Mouse (Mus musculus) heart, embryonic 15.5 days (tissue): Measurements from ENCODE around the gene Sox2. TPM values are rescaled to one million over a fixed set of nuclear protein-coding genes. Genes with fewer than 3 reads are reported as not detected.

Source experiments
- ATAC-seq: fragments of 200-750 bp; cut with Nextera tagmentation; replicated peaks from 2 replicates; pipeline ENCODE4 v1.8.0; 2017; ENCODE audit warnings: low read depth, moderate TSS enrichment; ENCODE audit not compliant: insufficient number of reproducible peaks, insufficient read depth, low FRiP score
- H3K27ac ChIP-seq: fragments of 300-500 bp; sonication (generic); 2 replicates; pipeline ENCODE4 v1.5.1; 2015; ENCODE audit warnings: mild to moderate bottlenecking, inconsistent platforms
- H3K27me3 ChIP-seq: fragments of 300-500 bp; sonication (generic); 2 replicates; pipeline ENCODE4 v1.6.1; 2015; ENCODE audit warnings: inconsistent platforms
- H3K36me3 ChIP-seq: fragments of 300-500 bp; sonication (generic); 2 replicates; pipeline ENCODE4 v1.6.1; 2015; ENCODE audit warnings: mild to moderate bottlenecking, inconsistent platforms
- H3K4me1 ChIP-seq: fragments of 300-500 bp; sonication (generic); replicated peaks from 2 replicates; pipeline ENCODE4 v1.6.1; 2015; ENCODE audit warnings: inconsistent platforms
- H3K4me2 ChIP-seq: fragments of 300-500 bp; sonication (generic); 2 replicates; pipeline ENCODE4 v1.6.1; 2015; ENCODE audit warnings: inconsistent platforms, mild to moderate bottlenecking, moderate library complexity
- H3K4me3 ChIP-seq: fragments of 300-500 bp; sonication (generic); 2 replicates; pipeline ENCODE4 v1.5.1; 2015; ENCODE audit warnings: mild to moderate bottlenecking, inconsistent platforms
- H3K9ac ChIP-seq: fragments of 300-500 bp; sonication (generic); 2 replicates; pipeline ENCODE4 v1.6.1; 2015; ENCODE audit warnings: mild to moderate bottlenecking, inconsistent platforms
- H3K9me3 ChIP-seq: fragments of 300-500 bp; sonication (generic); replicated peaks from 2 replicates; pipeline ENCODE4 v1.6.1; 2016; ENCODE audit warnings: inconsistent platforms
- WGBS: fragments of 180-500 bp; shearing (Covaris S2); methylation state at CpG from one replicate; pipeline ENCODE4 v1.1.7; 2015; ENCODE audit warnings: mixed read lengths; 5-methylcytosine and 5-hydroxymethylcytosine counted together
- polyA plus RNA-seq: library from polyadenylated mRNA; unstranded; fragments of >200 nt; fragmentation: Nextera tagmentation; extraction: Ambion mirVana; gene quantifications from 2 replicates; pipeline ENCODE4 v1.2.1, GENCODE M21; 2015

The Sox2 gene
- polyA plus RNA-seq, 1 experiment from 2014 or later, result 0.26 TPM

- no peak overlapping the region for H3K4me3 ChIP-seq
- H3K9ac ChIP-seq, result no peak overlapping the region
- no peaks in the 10 kb centered on the region for H3K36me3 ChIP-seq
- WGBS, result 23% methylated on average over 6 of the region's 6 CpGs
- H3K4me1 ChIP-seq, result peaks cover 15% of the 10 kb centered on the region
- no peak overlapping the region for H3K27ac ChIP-seq
- H3K27me3 ChIP-seq, result peaks cover 91% of the 10 kb centered on the region
- H3K9me3 ChIP-seq, result no peaks in the 10 kb centered on the region
- ATAC-seq, result no peak
- H3K4me2 ChIP-seq, result no peak overlapping the region
Observed at GRCm38 (mm10) chr3:34654781-34655180, 4.6 kb downstream of the Sox2 start.

GRCm38 (mm10) chr3:34655311-34656075 is 5.3 kb downstream of the Sox2 start:
- H3K27ac ChIP-seq, result no peak overlapping the region
- peaks cover 91% of the 10 kb centered on the region for H3K27me3 ChIP-seq
- no peaks in the 10 kb centered on the region for H3K9me3 ChIP-seq
- WGBS, result 11% methylated on average over 11 of the region's 11 CpGs
- H3K4me2 ChIP-seq, result no peak overlapping the region
- peaks cover 8% of the 10 kb centered on the region for H3K4me1 ChIP-seq
- H3K36me3 ChIP-seq, result no peaks in the 10 kb centered on the region
- ATAC-seq, result no peak
- no peak overlapping the region for H3K9ac ChIP-seq
- no peak overlapping the region for H3K4me3 ChIP-seq

GRCm38 (mm10) chr3:34656153-34656552 is 5.9 kb downstream of the Sox2 start:
- no peak overlapping the region for H3K4me2 ChIP-seq
- H3K27me3 ChIP-seq, result peaks cover 91% of the 10 kb centered on the region
- H3K4me1 ChIP-seq, result peaks cover under 1% of the 10 kb centered on the region
- no peak overlapping the region for H3K9ac ChIP-seq
- H3K27ac ChIP-seq, result no peak overlapping the region
- ATAC-seq, result no peak
- H3K9me3 ChIP-seq, result no peaks in the 10 kb centered on the region
- WGBS, result 7% methylated on average over 3 of the region's 3 CpGs
- no peaks in the 10 kb centered on the region for H3K36me3 ChIP-seq
- H3K4me3 ChIP-seq, result no peak overlapping the region

- Histone ChIP-seq H3K27me3 (peaks cover 98% of the 10 kb centered on the region), H3K36me3 (no peaks in the 10 kb centered on the region), H3K27ac (no peak overlapping the region), H3K4me2 (no peak overlapping the region), H3K9ac (no peak overlapping the region), H3K4me1 (no peaks in the 10 kb centered on the region), H3K4me3 (no peak overlapping the region), H3K9me3 (no peaks in the 10 kb centered on the region)
- 7% methylated on average over 23 of the region's 23 CpGs for WGBS
- no peak for ATAC-seq
Observed at GRCm38 (mm10) chr3:34656813-34657700, 6.9 kb downstream of the Sox2 start.

- no peak overlapping the region for H3K27ac ChIP-seq
- no peaks in the 10 kb centered on the region for H3K9me3 ChIP-seq
- 45% methylated on average over 2 of the region's 2 CpGs for WGBS
- H3K4me1 ChIP-seq, result no peaks in the 10 kb centered on the region
- H3K9ac ChIP-seq, result no peak overlapping the region
- H3K27me3 ChIP-seq, result peaks cover 100% of the 10 kb centered on the region
- H3K36me3 ChIP-seq, result no peaks in the 10 kb centered on the region
- H3K4me3 ChIP-seq, result no peak overlapping the region
- no peak for ATAC-seq
- no peak overlapping the region for H3K4me2 ChIP-seq
Observed at GRCm38 (mm10) chr3:34657701-34658090, 7.5 kb downstream of the Sox2 start.

- Histone ChIP-seq H3K4me2 (no peak overlapping the region), H3K9ac (no peak overlapping the region), H3K9me3 (no peaks in the 10 kb centered on the region), H3K27me3 (peaks cover 100% of the 10 kb centered on the region), H3K4me3 (no peak overlapping the region), H3K27ac (no peak overlapping the region), H3K36me3 (no peaks in the 10 kb centered on the region), H3K4me1 (peaks cover 3% of the 10 kb centered on the region; the same call in 1 of the 2 replicates)
- 50% methylated on average over 7 of the region's 7 CpGs for WGBS
- no peak for ATAC-seq
Observed at GRCm38 (mm10) chr3:34658241-34658965, 8.2 kb downstream of the Sox2 start.

GRCm38 (mm10) chr3:34658966-34659535 is 8.8 kb downstream of the Sox2 start:
- H3K36me3 ChIP-seq, result no peaks in the 10 kb centered on the region
- H3K9me3 ChIP-seq, result no peaks in the 10 kb centered on the region
- no peak overlapping the region for H3K4me3 ChIP-seq
- H3K27ac ChIP-seq, result no peak overlapping the region
- no peak overlapping the region for H3K9ac ChIP-seq
- H3K27me3 ChIP-seq, result peaks cover 100% of the 10 kb centered on the region
- no peak for ATAC-seq
- peaks cover 9% of the 10 kb centered on the region for H3K4me1 ChIP-seq
- 53% methylated on average over 8 of the region's 8 CpGs for WGBS
- no peak overlapping the region for H3K4me2 ChIP-seq

- Histone ChIP-seq H3K27ac (no peak overlapping the region), H3K36me3 (no peaks in the 10 kb centered on the region), H3K4me3 (no peak overlapping the region), H3K4me2 (no peak overlapping the region), H3K9ac (no peak overlapping the region), H3K27me3 (peaks cover 100% of the 10 kb centered on the region), H3K4me1 (peaks cover 14% of the 10 kb centered on the region), H3K9me3 (no peaks in the 10 kb centered on the region)
- WGBS, result 6% methylated on average over 6 of the region's 6 CpGs
- ATAC-seq, result no peak
Observed at GRCm38 (mm10) chr3:34659861-34660260, 9.7 kb downstream of the Sox2 start.

- no peak overlapping the region for H3K27ac ChIP-seq
- 7% methylated on average over 14 of the region's 14 CpGs for WGBS
- no peak overlapping the region for H3K9ac ChIP-seq
- no peaks in the 10 kb centered on the region for H3K36me3 ChIP-seq
- H3K4me2 ChIP-seq, result no peak overlapping the region
- H3K9me3 ChIP-seq, result no peaks in the 10 kb centered on the region
- H3K4me1 ChIP-seq, result peaks cover 14% of the 10 kb centered on the region
- peaks cover 99% of the 10 kb centered on the region for H3K27me3 ChIP-seq
- no peak overlapping the region for H3K4me3 ChIP-seq
- no peak for ATAC-seq
Observed at GRCm38 (mm10) chr3:34660542-34661290, 10.5 kb downstream of the Sox2 start.

GRCm38 (mm10) chr3:34661341-34662007 is 11.3 kb downstream of the Sox2 start:
- peaks cover 99% of the 10 kb centered on the region for H3K27me3 ChIP-seq
- H3K36me3 ChIP-seq, result no peaks in the 10 kb centered on the region
- H3K4me1 ChIP-seq, result peaks cover 14% of the 10 kb centered on the region
- H3K9ac ChIP-seq, result no peak overlapping the region
- 2% methylated on average over 32 of the region's 32 CpGs for WGBS
- H3K4me3 ChIP-seq, result no peak overlapping the region
- H3K4me2 ChIP-seq, result no peak overlapping the region
- no peak for ATAC-seq
- H3K9me3 ChIP-seq, result no peaks in the 10 kb centered on the region
- no peak overlapping the region for H3K27ac ChIP-seq
